Comparison of ENCODE assay signal across 8 mouse cellular contexts in genomic region chr3:138740843-138741540, GRCm38 (mm10). TPM values are rescaled to one million over a fixed set of nuclear protein-coding genes. Genes with fewer than 3 reads are reported as not detected.
DNase-seq lines count a peak whose midpoint lies in the region; ATAC-seq lines count a peak whose summit lies in the region.

No protein-coding gene starts in this region.

- peak overlapping the region; percentile 79; the same call in 1 of the 2 replicates for H3K9ac ChIP-seq in kidney, embryonic 16.5 days (replicated peaks; ENCODE audit: low read length)
- H3K9ac ChIP-seq in neural tube, embryonic 14.5 days (replicated peaks; ENCODE audit: low read depth, low read length), result peak overlapping the region; percentile 90; the same call in 1 of the 2 replicates

- H3K4me1 ChIP-seq in kidney, embryonic 16.5 days (ENCODE audit: insufficient read depth, low read length), result peaks cover 28% of the 10 kb centered on the region
- H3K4me1 ChIP-seq in embryonic facial prominence, embryonic 10.5 days, result peaks cover 29% of the 10 kb centered on the region
- peaks cover 28% of the 10 kb centered on the region for H3K4me1 ChIP-seq in limb, embryonic 10.5 days
- H3K4me1 ChIP-seq in neural tube, embryonic 14.5 days (ENCODE audit: control insufficient read depth, insufficient read depth, low read length), result peaks cover 26% of the 10 kb centered on the region

- H3K4me3 ChIP-seq in kidney, embryonic 16.5 days (ENCODE audit: low read length), result no peak overlapping the region
- peak overlapping the region; percentile 88 for H3K4me3 ChIP-seq in embryonic facial prominence, embryonic 10.5 days
- H3K4me3 ChIP-seq in limb, embryonic 10.5 days, result peak overlapping the region; percentile 88
- peak overlapping the region; percentile 92 for H3K4me3 ChIP-seq in neural tube, embryonic 14.5 days (ENCODE audit: low read depth, low read length)

- H3K27ac ChIP-seq in kidney, embryonic 16.5 days (ENCODE audit: low read length), result no peak overlapping the region
- H3K27ac ChIP-seq in embryonic facial prominence, embryonic 10.5 days (replicated peaks), result no peak overlapping the region
- no peak overlapping the region for H3K27ac ChIP-seq in limb, embryonic 10.5 days
- peak overlapping the region; percentile 91; the same call in 1 of the 2 replicates for H3K27ac ChIP-seq in neural tube, embryonic 14.5 days (ENCODE audit: low read depth, low read length)

- DNase-seq in kidney, adult 8-10 months, result no peak
- DNase-seq in embryonic facial prominence, embryonic 10.5 days (ENCODE audit: low spot score), result no peak
- DNase-seq in limb, embryonic 10.5 days (ENCODE audit: low spot score), result no peak
- DNase-seq in right cerebral cortex, postnatal 10 days (ENCODE audit: low spot score in 2 of 2), result no peak
- DNase-seq in natural killer cell, adult 2 months (ENCODE audit: low spot score in 2 of 2), result no peak
- DNase-seq in urinary bladder, postnatal 25 days (ENCODE audit: low spot score), result no peak

- no peaks in the 10 kb centered on the region for H3K9me3 ChIP-seq in kidney, embryonic 16.5 days (ENCODE audit: low read length)
- no peaks in the 10 kb centered on the region for H3K9me3 ChIP-seq in embryonic facial prominence, embryonic 10.5 days
- no peaks in the 10 kb centered on the region for H3K9me3 ChIP-seq in limb, embryonic 10.5 days (replicated peaks)
- H3K9me3 ChIP-seq in neural tube, embryonic 14.5 days (ENCODE audit: control insufficient read depth, low read length), result no peaks in the 10 kb centered on the region

- whole genome bisulfite sequencing in kidney, embryonic 16.5 days, result 67% methylated on average over 8 of the region's 8 CpGs
- 70% methylated on average over 8 of the region's 8 CpGs for whole genome bisulfite sequencing in embryonic facial prominence, embryonic 10.5 days
- 70% methylated on average over 8 of the region's 8 CpGs for WGBS in limb, embryonic 10.5 days
- WGBS in neural tube, embryonic 14.5 days, result 67% methylated on average over 8 of the region's 8 CpGs

- H3K36me3 ChIP-seq in kidney, embryonic 16.5 days (ENCODE audit: insufficient read depth, low read length), result no peaks in the 10 kb centered on the region
- H3K36me3 ChIP-seq in embryonic facial prominence, embryonic 10.5 days (replicated peaks), result no peaks in the 10 kb centered on the region
- H3K36me3 ChIP-seq in limb, embryonic 10.5 days, result no peaks in the 10 kb centered on the region
- H3K36me3 ChIP-seq in neural tube, embryonic 14.5 days (ENCODE audit: control insufficient read depth, insufficient read depth, low read length), result no peaks in the 10 kb centered on the region

- H3K27me3 ChIP-seq in kidney, embryonic 16.5 days (ENCODE audit: insufficient read depth, low read length), result peaks cover 9% of the 10 kb centered on the region
- H3K27me3 ChIP-seq in embryonic facial prominence, embryonic 10.5 days (replicated peaks; ENCODE audit: low read depth, poor library complexity, severe bottlenecking), result peaks cover 26% of the 10 kb centered on the region
- peaks cover 20% of the 10 kb centered on the region for H3K27me3 ChIP-seq in limb, embryonic 10.5 days (ENCODE audit: low read depth, poor library complexity, severe bottlenecking)
- no peaks in the 10 kb centered on the region for H3K27me3 ChIP-seq in neural tube, embryonic 14.5 days (ENCODE audit: control insufficient read depth, insufficient read depth, low read length)

- ATAC-seq in kidney, embryonic 16.5 days (ENCODE audit: low FRiP score, low TSS enrichment), result no peak
- ATAC-seq in neural tube, embryonic 14.5 days (ENCODE audit: low read depth), result no peak

- H3K4me2 ChIP-seq in kidney, embryonic 16.5 days (replicated peaks; ENCODE audit: low read depth, low read length), result peak overlapping the region; percentile 95; the same call in 1 of the 2 replicates
- H3K4me2 ChIP-seq in neural tube, embryonic 14.5 days (ENCODE audit: low read depth, low read length), result peak overlapping the region; percentile 65

RNA-seq across cellular contexts. Expression of gene Tspan5, which starts 1.0 kb away (rescaled TPM):
- polyA plus RNA-seq in kidney, embryonic 16.5 days (2015; fragmentation: Nextera tagmentation; extraction: Ambion mirVana), result 22.8 and 24.1 TPM in 2 replicates
- 20.9 and 22.0 TPM in 2 replicates for polyA plus RNA-seq in embryonic facial prominence, embryonic 10.5 days (2016; fragmentation: Nextera tagmentation; extraction: Ambion mirVana)
- polyA plus RNA-seq in limb, embryonic 10.5 days (2016; fragmentation: Nextera tagmentation; extraction: Ambion mirVana), result 14.1 and 16.6 TPM in 2 replicates
- polyA plus RNA-seq in neural tube, embryonic 14.5 days (2014; fragmentation: Nextera tagmentation; extraction: Ambion mirVana), result 115 and 136 TPM in 2 replicates
